Mouse (Mus musculus) stomach, adult 2 months (tissue): Measurements from ENCODE around the gene Olfr612. TPM values are rescaled to one million over a fixed set of nuclear protein-coding genes. Genes with fewer than 3 reads are reported as not detected.

Experiments used
- polyA plus RNA-seq: library from polyadenylated mRNA; depleted of rRNA; stranded (reverse); fragments of >200 nt; gene quantifications from 2 replicates; pipeline ENCODE4 v1.2.3, GENCODE M21; 2012; rRNA removed

The Olfr612 gene
- polyA plus RNA-seq, result not detected in 2 replicates

DNA sequence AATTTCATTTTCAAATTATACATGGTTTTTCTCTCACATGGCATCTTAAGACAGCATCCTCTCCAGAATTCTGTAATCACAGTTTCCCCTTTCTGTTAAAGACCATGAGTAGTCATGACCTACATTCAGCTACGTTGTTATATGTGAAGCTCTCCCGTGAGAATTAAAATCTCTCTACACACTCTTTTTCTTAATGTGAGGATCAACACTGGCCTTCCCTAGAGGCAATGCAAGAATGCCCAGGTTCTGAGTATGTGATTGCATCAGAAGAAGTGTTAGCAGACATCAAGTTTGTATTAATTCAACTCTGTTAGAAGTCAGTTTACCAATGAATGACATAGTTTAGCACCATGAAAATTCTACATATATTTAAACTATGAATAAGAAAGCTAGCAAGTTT lies at the start of gene Olfr612:
Gene Olfr612 (minus strand): TSS at position 101 of the 400 bp plus-strand sequence.

DNA sequence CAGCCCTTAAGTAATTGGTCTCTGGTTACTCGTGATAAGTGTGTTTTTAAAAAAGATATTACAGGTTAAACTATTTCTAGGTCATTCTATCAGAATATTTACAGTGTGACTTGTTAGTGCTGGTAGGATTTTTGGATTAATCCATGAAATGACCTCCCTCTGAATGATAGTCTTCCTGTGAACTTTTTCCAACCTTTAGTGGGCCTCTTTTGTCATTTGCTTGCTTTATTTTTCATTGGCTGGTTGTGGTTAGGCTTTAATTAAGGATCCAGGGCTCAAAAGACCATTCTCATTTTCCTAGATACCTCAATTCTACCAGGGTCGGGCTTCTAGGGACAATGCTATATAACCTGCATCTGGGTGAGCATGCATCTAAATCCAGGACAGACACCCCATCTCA lies 47.3 kb upstream of the Olfr612 start, which contains the start of gene Olfr618:
Gene Olfr618 (plus strand): TSS at position 301 of the 400 bp plus-strand sequence.

DNA sequence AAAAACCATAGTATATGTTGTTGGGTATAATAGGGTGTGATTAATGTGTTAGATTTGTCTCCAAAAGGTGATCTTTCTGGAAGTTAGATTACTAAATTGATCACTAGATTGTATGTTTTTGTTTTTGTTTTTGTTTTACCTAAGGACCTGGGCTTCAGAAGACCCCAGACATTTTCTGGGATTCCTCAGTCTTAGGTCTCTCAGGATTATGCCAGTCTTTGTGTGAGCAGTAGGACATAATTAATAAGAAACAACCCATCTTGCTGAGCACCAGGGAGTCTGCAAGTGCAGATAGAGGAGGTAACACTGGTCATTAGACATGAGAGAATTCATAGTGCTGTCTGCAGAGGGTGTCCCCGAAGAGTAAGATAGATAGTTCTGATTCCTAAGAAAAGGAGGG lies 30.2 kb upstream of the Olfr612 start, which contains the start of gene Olfr617:
Gene Olfr617 (plus strand): TSS at position 301 of the 400 bp plus-strand sequence.

GRCm38 (mm10) chr7:103569043-103569442 lies 26.5 kb upstream of the Olfr612 start, which contains the start of gene Olfr616:
Gene Olfr616 (minus strand): TSS chr7:103569143.

GRCm38 (mm10) chr7:103555779-103556178 lies 13.3 kb upstream of the Olfr612 start, which contains the start of gene Olfr615:
Gene Olfr615 (plus strand): TSS chr7:103556079.

GRCm38 (mm10) chr7:103547774-103548173 lies 5.3 kb upstream of the Olfr612 start, which contains the start of gene Olfr613:
Gene Olfr613 (plus strand): TSS chr7:103548074.

GRCm38 (mm10) chr7:103520746-103521145 lies 21.8 kb downstream of the Olfr612 start, which contains the start of gene Olfr611:
Gene Olfr611 (minus strand): TSS chr7:103520846.

DNA sequence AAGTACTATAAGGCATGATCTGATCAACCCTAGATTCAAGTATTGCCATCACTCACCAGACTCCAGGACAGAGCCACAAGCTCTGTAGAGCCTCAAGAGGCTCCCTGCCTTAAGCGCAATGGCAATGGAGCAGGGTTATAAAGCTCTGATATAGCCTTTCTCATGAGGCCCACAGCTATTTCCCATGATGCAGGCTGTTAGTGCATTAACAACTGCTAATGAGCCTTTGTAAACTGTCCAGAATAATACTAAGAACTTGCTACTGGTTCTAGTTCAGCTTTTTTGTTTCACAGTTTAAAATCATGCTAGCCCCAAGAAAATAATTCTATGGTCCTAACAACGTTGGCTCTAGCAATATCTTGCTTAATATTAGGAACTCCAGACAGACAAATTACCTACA lies 30.5 kb downstream of the Olfr612 start, which contains the start of gene Olfr610:
Gene Olfr610 (minus strand): TSS at position 101 of the 400 bp plus-strand sequence.

DNA sequence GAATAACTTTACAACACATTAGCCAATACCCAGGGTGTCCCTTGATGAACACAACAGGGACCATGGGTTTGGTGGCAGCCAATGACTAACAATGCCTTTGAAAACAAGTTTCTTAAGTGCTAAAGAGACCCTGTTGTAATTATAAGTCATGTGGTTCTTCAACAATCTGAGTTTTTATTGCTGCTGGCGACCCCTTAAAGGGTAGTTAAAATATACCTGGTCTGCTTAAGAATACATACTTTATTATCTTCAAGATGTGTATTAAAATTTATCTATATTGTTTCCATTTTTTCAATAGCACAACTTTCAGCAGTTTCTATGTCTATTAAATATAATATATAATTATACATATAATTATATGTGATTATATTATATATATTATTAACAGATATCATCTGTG lies 44.6 kb downstream of the Olfr612 start, which contains the start of gene Olfr609:
Gene Olfr609 (minus strand): TSS at position 101 of the 400 bp plus-strand sequence.

Other genes with a start within 250 kb of the Olfr612 start
- not detected in 2 replicates for gene Olfr596, start 237.1 kb downstream of the Olfr612 start, polyA plus RNA-seq
- gene Olfr597, start 226.4 kb downstream of the Olfr612 start, polyA plus RNA-seq, result not detected in 2 replicates
- gene Olfr598, start 219.1 kb downstream of the Olfr612 start, polyA plus RNA-seq, result not detected in 2 replicates
- not detected in 2 replicates for gene Olfr599, start 206.8 kb downstream of the Olfr612 start, polyA plus RNA-seq
- not detected in 2 replicates for gene Olfr600, start 193.0 kb downstream of the Olfr612 start, polyA plus RNA-seq
- not detected in 2 replicates for gene Olfr601, start 180.1 kb downstream of the Olfr612 start, polyA plus RNA-seq
- gene Olfr603, start 156.5 kb downstream of the Olfr612 start, polyA plus RNA-seq, result not detected in 2 replicates
- not detected in 2 replicates for gene Usp17lc, start 127.6 kb downstream of the Olfr612 start, polyA plus RNA-seq
- not detected in 2 replicates for gene Olfr605, start 97.3 kb downstream of the Olfr612 start, polyA plus RNA-seq
- not detected in 2 replicates for gene Olfr606, start 93.7 kb downstream of the Olfr612 start, polyA plus RNA-seq
- gene Olfr607, start 78.6 kb downstream of the Olfr612 start, polyA plus RNA-seq, result not detected in 2 replicates
- gene Olfr608, start 72.8 kb downstream of the Olfr612 start, polyA plus RNA-seq, result not detected in 2 replicates
- not detected in 2 replicates for gene Olfr609, start 44.7 kb downstream of the Olfr612 start, polyA plus RNA-seq
- not detected in 2 replicates for gene Olfr610, start 30.6 kb downstream of the Olfr612 start, polyA plus RNA-seq
- not detected in 2 replicates for gene Olfr611, start 21.9 kb downstream of the Olfr612 start, polyA plus RNA-seq
- gene Olfr613, start 5.4 kb upstream of the Olfr612 start, polyA plus RNA-seq, result not detected in 2 replicates
- not detected in 2 replicates for gene Olfr615, start 13.4 kb upstream of the Olfr612 start, polyA plus RNA-seq
- not detected in 2 replicates for gene Olfr616, start 26.4 kb upstream of the Olfr612 start, polyA plus RNA-seq
- gene Olfr617, start 30.3 kb upstream of the Olfr612 start, polyA plus RNA-seq, result not detected in 2 replicates
- not detected in 2 replicates for gene Olfr618, start 47.4 kb upstream of the Olfr612 start, polyA plus RNA-seq
- gene Olfr619, start 57.9 kb upstream of the Olfr612 start, polyA plus RNA-seq, result not detected in 2 replicates
- gene Olfr620, start 69.8 kb upstream of the Olfr612 start, polyA plus RNA-seq, result not detected in 2 replicates
- gene Olfr622, start 100.0 kb upstream of the Olfr612 start, polyA plus RNA-seq, result not detected in 2 replicates
- not detected in 2 replicates for gene Olfr623, start 121.0 kb upstream of the Olfr612 start, polyA plus RNA-seq
- gene Olfr624, start 128.5 kb upstream of the Olfr612 start, polyA plus RNA-seq, result not detected in 2 replicates
- gene Olfr625-ps1, start 140.0 kb upstream of the Olfr612 start, polyA plus RNA-seq, result not detected in 2 replicates
- gene Olfr243, start 172.0 kb upstream of the Olfr612 start, polyA plus RNA-seq, result not detected in 2 replicates
- not detected in 2 replicates for gene Olfr628, start 187.7 kb upstream of the Olfr612 start, polyA plus RNA-seq
- not detected in 2 replicates for gene Olfr629, start 202.2 kb upstream of the Olfr612 start, polyA plus RNA-seq
- not detected in 2 replicates for gene Olfr630, start 214.6 kb upstream of the Olfr612 start, polyA plus RNA-seq
- gene Olfr69, start 228.9 kb upstream of the Olfr612 start, polyA plus RNA-seq, result not detected in 2 replicates
- gene Olfr68, start 237.0 kb upstream of the Olfr612 start, polyA plus RNA-seq, result not detected in 2 replicates
- gene Olfr67, start 249.1 kb upstream of the Olfr612 start, polyA plus RNA-seq, result not detected in 2 replicates